Mouse (Mus musculus) layer of hippocampus, adult 11-12 months (tissue): ENCODE results near the gene Ccdc194.

Source experiments
- DNase-seq: peaks from one replicate; pipeline ENCODE4 v3.0.0; 2022; ENCODE audit warnings: low spot score

Ccdc194 gene

DNA sequence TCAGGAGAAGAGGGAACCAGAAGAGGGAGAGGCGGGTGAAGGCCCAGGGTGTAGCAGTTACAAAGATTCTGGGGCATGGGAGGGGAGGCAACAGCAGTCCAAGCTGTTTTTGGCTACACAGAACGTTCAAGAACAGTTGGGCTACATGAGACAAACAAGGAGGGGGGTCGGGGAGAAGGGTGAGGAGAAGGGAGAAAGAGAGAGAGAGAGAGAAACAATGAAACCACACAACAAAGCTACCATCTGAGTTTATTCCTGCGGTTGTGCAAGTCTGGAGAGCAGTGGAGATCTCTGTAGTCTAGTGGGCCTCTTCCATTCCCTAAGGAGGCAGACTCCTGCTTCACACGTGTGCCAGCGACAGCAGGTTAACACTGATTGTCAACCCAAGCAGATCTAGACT lies 28.5 kb upstream of the Ccdc194 start:
- DNase-seq: no peak

DNA sequence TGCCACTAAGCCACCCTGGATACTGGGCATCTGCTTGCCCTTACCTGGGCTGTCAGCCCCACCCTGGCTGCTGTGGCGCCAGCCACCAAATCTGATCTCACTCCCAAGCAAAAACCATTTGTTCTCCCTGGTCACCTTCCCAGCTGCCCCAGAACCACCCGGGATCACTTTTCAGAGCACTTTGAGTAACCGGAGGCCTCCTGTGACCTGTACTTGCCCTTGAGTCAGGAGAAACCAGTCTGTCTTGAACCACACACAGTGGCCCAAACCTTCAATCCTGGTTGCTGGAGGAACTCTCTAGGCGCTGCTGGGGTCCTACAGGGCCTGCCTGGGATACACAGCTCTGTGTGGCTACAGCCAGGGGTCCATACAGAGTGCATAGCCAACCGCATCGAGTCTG lies 27.3 kb upstream of the Ccdc194 start:
- DNase-seq: no peak

DNA sequence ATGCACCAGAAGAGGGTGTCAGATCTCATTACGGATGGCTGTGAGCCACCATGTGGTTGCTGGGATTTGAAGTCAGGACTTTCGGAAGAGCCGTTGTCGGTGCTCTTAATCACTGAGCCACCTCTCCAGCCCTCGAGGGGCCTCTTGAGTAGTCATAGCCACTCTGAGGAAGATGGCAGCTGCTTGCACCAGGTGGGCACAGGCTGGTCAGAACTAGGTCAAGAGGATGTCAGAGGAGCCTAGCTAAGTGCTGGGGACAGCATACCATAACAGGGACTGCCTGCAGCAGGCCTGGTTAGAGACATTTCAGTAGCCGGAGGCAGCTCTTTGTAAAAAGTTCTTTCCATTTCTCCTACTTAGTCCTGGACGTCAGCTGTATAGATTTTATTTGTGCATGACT lies 25.2 kb upstream of the Ccdc194 start:
- DNase-seq: no peak

DNA sequence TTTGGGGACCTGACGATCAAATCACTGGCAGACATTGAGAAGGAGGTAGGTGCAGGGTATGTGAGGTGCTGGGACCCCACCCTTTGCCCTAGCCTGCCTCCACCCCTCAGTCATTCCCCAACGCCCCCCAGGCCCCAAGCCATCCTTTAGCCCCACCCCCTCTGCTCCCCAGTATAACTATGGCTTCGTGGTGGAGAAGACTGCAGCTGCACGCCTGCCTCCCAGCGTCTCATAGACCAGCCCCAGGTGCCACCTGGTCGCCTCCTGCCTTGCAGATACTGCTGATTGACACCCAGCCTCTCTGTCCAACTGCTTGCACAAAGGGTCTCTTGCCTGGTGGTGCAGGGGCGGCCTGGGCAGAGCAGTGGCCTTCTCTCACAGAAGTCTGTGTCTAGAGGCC lies 22.1 kb upstream of the Ccdc194 start:
- no peak for DNase-seq

DNA sequence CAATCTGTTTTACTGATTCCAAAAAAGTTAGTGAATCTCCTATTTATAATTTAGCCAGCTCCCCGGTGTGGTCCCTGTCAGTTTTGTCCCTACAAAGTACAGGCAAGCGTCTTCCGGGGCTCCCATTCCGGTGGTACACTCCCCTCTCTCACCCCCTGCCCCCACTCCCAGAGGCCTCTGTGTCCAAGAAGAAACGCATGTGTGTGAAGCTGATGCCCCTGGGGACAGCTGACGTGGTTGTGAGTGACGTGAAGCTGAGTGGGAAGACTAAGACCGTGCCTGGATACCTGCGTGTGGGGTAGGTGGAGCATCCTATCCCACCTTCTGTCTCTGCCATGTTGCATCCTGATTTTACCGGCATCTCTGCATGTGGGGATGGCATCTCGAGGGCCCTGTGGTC lies 19.5 kb upstream of the Ccdc194 start:
- DNase-seq: no peak

DNA sequence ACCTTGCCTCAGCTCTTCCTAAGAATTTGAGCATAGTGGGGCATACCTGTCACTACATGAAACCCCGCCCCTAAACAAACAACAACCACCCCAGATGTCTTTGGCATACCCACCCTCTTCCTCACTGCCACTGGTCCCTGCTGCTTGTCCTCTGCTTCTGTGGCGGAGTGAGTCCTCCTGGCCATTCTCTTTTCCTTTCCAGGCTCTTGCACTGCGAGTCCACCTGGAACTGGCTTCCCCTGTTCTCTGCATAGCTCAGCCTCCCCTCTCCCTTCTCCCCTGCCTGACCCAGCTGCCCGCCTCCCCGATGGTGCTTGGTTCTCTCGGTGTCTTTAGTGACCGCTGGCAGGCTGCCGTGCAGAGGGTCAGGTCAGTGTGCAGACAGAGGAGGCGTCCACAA lies 18.2 kb upstream of the Ccdc194 start:
- DNase-seq: no peak

DNA sequence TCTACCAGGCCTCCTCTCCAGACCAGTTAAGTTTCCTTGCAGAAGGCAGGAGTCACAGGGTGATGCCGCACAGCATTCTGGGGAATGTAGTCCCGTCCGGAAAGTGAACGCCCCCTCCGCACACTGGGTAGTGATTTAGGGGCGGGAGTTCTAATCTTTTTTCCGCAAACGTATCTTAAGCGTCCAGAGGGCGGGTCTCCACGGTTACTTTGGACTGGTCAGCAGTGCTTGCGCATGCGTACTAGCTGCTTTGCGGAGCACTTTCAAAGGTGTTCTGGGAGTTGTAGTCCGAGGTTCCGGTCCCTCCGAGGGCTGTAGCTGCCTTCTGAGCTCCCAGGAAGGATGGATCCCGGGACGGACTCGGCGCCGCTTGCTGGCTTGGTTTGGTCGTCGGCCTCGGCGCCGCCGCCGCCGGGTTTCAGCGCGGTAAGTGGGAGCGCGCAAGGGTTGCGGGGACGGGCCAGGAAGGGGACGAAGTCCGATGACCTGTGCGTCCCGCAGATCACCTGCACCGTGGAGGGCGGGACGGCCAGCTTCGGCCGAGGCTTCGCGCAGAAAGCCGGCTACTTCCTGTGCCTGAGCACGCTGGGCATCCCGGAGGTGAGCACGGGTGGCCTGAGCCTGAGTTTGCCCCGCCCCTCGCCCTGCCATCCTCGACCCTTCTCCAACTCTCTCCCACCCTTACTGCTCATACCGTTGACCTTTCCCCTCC lies 17.3 kb upstream of the Ccdc194 start, which contains the start of gene Mvb12a:
Gene Mvb12a (plus strand): TSS at position 291 of the 712 bp plus-strand sequence.
- peak; percentile 99 for DNase-seq

DNA sequence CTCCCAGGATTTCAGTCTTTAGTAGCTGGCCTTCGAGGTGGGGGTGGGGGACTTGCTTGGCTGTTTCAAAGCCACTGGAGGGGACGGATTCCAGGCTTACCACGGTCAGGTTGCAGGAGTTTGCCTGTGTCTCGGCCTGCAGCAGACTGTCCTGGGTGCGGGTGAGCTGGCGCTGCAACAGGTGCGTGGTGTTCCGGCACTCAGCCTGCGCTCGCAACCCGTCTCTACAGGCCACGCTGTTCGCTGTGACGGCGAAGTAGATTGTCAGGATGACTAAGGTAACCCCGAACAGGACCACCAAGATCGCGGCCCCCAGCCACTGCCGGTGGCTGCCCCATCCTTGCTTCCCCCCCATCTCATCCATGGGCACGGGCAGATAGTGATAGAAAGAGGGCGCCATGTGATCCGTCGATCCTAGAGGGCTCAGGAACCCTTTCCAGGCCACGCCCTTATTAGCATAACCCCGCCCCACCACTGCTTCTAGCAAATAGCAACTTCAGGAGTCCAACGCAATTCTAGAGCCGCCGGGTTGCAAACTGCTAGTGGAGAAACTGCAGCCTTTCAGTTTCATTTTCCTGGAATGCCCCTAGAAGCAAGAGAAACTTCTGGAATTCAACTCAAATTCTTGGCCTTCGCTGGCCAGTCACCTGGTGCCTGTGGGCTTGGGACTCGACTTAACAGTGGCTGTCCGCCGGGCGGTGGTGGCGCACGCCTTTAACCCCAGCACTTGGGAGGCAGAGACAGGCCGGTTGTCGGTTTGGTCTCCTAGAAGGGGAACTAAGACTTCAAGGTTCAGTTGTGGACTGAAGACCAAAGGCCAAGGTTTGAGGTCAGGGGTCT lies 11.7 kb upstream of the Ccdc194 start, which contains the start of gene Bst2:
Gene Bst2 (minus strand): TSS at position 429 of the 840 bp plus-strand sequence.
- peak; percentile 70 for DNase-seq

DNA sequence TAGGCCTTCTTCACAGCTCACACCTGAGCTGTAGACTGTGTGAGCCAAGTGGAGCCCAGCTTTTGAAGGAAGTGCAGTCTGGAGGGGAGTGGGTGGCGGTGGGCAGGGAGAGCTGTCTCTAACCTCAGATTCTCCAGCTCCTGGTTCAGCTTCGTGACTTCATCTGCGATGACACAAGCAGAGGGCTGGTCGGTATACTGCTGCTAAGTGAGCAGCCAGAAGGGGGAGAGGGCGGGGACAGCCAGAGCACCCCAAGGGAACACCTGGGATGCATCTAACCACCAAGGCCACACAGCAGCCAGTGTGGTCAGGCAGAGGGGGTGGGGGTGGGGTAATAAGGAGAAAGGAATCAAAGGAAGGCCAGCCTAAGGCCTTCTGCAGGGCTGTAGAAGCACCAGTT lies 10.2 kb upstream of the Ccdc194 start:
- DNase-seq: no peak

DNA sequence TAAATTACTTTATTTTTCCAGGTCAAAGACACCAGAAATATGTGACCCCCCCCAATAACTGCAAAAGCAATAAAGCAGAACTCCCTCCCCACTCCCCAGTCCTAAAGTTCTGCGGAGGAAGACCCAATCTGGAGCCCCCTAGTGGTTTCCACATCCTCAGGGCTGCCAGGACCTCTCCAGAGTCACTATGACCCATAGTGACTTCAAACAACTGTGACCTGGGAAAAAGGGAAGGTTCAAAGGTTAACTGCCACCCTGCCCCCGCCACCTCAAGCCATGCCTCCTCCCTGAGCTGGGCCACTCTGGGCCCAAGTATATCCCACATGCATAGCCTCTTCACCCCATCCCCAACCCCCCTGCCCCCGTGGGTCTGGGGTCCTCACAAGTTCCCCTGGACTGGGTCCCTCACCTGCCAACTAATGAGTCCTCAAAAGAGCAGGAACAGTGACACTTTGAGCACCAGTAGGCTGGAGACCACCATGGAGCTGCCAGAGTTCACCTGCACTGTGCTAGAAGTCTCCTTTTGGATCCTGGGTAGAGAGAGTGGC lies 8.8 kb upstream of the Ccdc194 start:
- no peak for DNase-seq

DNA sequence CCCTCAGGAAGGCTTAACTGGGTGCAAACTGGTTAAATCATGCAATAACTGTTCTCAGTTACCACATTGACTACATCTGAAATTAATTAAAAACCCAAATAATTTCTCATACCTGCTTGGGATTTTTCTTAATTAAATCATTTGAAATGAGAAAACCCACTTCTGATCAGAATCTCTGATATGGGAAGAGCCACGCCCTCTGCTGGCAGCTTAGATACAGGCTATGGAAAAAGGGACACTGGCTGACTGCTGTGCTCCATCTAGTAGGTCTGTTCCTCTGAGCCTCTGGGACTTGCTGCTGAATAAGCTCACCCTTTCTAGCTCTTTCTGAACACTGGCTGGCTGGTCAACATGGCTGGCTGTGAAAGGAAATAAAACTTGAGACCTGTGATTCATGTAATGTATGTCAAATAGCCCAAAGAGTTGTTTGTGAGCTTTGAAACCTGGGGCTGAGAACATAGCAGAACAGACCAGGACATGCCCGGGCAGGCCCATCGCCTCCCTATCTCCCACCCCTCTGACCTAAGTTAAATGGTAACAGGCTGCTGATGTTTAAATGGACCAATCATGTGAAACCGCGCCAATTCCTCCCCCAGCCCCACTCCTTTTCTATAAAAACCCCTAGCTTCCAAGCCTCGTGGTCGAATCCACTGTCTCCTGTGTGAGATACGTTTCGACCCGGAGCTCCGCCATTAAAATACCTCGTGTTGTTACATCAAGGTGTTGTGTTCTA lies 5.4 kb upstream of the Ccdc194 start:
- peak; percentile 64 for DNase-seq

DNA sequence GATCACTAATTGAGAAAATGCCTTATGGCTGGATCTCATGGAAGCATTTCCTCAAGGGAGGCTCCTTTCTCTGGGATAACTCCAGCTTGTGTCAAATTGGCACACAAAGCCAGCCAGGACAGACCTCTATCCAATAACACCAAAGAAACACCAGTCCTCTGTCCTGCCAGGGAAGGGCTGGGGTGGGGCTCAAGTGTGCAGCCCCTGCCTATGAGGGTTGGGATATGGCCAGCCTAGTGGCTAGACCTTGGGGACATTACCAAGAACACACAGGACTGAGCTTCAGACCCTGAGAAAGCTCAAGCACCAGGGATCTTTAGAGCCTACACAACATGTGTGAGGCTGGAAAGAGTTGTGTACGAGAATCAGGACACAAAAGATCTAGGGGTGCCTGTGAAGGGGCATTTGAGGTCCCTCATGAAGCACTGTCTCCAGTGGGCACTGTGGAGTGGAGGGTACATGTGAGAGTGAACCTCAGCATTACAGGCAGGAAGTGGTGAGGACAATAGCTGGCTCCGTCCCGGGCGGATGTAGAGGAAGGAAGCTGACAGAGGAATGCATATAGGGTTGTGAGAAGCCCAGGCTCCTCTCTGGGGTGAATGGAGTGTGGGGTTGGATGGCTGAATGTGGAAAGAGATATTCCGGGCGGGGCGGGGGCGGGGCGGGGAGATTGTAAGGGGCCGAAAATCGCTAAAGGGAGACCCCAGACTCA lies 3.0 kb upstream of the Ccdc194 start:
- no peak for DNase-seq

DNA sequence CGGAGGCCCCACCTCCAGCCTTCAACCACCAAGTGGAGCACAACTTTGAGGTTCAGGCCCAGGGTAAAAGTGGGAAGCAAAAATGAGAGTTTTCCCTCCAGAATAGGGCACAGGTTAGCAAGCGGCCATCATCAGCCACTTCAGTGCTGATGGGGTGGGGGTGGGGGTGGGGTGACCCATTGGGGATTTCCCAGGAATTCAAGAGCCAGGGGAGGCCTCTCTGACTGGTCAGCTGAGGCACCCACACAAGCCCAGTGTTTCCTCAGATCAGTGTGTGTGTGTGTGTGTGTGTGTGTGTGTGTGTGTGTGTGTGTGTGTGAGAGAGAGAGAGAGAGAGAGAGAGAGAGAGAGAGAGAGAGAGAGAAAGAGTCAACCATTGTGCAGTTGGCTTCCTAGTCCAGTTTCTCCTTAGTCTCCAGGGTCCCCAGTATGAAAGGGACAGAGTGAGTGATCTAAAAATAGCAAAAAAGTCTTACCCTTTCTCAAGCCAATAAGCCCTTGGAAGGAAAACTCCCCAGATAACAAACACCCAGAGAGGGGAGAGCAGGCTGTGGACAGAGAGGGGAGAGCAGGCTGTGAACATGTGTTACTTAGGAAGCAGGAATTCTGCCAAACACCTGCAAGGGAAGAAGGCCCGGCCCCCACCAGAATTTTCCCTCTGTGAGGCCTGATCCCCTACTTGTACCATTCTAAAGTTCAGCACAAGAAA lies 1.8 kb upstream of the Ccdc194 start:
- no peak for DNase-seq

DNA sequence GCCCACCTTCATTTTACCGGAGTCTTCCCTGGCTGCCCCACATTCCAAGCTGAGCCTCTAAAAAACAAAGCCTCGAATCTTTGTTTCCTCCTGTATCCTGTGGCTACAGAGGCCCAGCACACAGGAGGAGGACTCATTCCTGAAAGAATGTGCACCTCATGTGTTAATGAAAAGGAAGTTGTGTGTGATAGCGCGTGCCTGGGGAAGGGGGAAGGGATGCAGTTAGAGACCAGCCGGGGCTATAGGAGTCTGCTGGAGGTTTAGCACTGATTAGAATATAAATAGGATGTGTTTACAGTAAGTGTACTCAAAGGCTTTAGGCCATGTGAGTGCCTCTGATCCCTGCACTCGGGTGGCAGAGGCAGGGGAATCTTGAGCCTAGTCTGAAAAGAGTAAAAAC lies 761 bp upstream of the Ccdc194 start:
- no peak for DNase-seq

DNA sequence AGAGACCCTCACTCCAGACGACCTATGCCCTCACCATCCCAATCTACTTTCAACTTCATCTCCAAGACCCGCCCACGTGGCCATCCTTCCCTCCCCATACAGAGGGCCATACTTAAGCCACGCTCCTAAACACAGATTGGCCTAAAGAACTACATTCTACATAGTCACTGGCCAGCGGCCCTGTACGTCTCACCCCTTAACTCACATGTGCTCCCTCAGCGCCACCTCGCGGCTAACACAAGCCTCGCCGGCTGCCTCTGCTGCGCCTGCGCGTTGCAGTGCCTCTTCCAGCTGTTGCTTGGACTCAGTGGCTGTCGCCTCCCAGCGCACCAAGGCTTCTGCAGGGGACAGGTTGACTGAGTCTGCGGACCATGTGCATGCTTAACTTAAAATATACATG lies 3.9 kb downstream of the Ccdc194 start:
- peak; percentile 95 for DNase-seq

DNA sequence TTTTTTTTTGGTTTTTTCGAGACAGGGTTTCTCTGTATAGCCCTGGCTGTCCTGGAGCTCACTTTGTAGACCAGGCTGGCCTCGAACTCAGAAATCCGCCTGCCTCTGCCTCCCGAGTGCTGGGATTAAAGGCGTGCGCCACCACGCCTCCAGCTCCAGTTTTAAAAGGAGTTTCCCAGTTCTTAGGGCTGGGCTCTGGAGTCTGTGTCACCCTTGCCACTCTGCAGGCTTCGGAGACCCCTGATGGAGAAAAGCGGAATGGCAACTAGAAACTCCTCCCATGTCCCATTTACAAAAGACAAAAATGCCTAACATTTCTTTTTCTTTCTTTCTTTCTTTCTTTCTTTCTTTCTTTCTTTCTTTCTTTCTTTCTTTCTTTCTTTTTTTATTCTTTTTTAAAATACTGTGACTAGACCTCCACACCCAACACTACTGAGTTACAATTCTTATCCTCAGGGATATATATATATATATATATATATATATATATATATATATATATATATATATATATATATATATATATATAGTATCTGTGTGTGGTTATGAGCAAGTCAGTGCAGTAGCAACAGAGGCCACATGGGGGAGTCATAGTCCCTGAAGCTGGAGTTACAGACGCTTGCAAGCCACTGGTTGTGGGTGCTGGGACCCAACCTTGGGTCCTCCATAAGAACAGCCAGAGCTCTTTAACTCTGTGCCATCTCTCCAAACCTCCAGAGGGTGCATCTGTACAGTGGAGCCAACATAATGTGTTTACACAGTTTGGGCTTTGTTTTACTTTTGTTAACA lies 6.3 kb downstream of the Ccdc194 start:
- DNase-seq: peak; percentile 55

DNA sequence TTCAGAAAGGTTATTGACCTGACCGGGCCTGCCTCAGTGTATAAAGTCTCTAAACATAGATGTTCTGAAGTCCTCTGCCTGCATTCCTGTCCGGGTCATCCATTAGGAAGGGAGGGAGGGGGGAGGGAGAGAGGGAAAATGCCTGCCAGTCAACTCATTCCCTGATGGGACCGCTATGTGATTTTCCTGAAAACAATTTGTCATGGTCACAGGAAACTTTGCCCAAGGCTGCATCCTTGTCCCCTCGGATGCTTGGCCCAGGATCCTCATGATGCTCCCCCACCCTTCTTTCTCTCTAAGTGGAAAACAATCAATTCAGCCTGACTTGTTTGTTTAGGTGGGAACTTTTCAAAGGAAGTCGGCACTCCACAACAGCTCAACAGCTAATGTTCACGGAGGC lies 8.7 kb downstream of the Ccdc194 start:
- no peak for DNase-seq

DNA sequence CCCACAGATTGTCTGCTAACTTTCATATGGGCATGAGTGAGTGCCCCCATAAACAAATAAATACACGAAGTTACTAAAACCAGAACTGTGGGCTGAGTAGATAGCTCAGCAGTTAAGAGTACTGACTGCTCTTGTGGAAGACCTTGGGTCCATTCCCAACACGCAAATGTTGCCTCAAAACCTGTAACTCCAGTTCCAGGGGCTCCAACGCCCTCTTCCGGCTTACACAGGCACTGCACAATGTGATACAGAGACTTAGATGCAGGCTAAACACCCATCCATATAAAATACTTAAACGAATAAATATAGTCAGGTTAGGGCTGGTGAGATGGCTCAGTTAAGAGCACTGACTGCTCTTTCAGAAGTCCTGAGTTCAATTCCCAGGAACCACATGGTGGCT lies 10.5 kb downstream of the Ccdc194 start:
- DNase-seq: no peak

DNA sequence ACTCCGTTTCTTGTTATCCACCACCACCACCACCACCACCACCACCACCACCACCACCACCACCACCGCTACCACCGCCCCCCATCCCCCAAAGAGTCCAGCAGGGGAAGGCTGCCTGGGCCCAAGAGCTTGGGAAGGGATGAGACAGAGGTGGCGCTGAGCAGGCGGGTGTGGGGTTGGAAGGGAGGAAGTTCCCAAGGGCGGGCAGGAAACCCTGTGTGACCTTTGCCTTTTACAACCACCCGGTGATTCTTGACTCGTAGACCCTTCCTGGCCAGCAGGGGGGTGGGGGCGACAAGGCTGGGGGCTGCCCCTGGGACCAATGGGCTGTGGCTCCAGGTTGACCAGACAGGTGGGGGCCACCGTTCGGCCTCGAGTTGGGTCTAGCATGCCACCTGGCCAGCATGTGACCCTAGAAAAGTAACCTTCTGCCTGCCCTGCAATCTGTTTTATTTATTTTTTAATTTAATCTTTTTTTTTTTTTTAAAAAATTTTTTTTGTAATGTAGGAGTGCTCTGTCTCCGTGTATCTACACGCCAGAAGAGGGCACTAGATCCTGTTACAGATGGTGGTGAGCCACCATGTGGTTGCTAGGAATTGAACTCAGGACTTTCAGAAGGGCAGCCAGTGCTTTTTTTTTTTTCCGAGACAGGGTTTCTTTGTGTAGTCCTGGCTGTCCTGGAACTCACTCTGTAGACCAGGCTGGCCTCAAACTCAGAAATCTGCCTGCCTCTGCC lies 12.3 kb downstream of the Ccdc194 start:
- DNase-seq: no peak

DNA sequence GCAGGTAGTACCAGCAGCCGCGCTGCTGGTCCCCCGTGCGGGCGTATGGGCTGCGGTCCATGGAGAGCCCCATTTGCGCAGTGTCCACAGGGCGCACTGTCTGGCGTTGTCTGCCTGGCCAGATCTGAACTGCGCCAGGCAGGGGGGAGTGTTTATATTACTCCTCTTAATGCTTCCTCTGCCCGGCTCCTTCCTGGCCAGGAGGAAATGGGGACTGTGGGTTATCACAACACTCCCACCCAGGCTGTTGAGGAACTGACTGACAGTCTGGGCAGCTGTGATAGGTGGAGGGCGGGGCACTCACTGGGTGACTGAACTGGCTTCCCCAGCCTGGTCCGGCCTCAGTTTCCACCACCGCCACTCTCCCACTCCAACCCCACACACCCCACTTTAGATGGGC lies 13.9 kb downstream of the Ccdc194 start, which contains the start of gene Plvap:
Gene Plvap (minus strand): TSS at position 109 of the 400 bp plus-strand sequence.
- no peak for DNase-seq
